Mouse (Mus musculus) erythroblast, embryonic 14.5 days (primary cell): ENCODE results near the gene Amotl1.

Experiments
- GATA1 ChIP-seq: IDR thresholded peaks from 2 replicates; pipeline ENCODE4 v1.6.1; 2012; ENCODE audit warnings: low read length, inconsistent platforms, mixed read lengths
- TAL1 ChIP-seq: IDR thresholded peaks from 3 replicates; pipeline ENCODE4 v1.6.1; 2012; ENCODE audit warnings: low read length, inconsistent platforms, mixed read lengths

DNA sequence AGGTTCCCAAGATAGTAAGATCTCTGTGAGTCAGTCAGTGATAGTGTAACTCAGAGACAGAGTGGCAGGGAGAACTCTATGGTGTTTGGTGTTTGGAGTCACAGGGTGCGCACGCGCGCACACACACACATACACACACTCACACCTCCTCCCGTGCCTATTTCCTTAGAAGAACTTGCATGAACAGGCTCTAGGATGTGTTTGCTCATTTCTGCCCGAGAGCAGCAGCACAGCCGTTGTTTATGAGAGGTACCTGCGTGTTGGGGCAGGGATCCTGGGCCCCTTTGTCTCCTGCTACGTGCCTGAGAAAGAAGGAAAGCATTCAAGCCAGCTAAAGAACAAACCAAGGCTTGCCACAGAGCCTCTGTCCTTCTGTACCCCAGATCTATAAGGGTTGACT, 17.3 kb upstream of the Amotl1 start:
- TF ChIP-seq GATA1 (no peak), TAL1 (no peak)
